ENCODE assay signal across 16 mouse cellular contexts in genomic region chr16:11475137-11475943, GRCm38 (mm10).
A peak's percentile ranks its signal among the peaks of the same experiment; 100 is the strongest.
DNase-seq lines count a peak whose midpoint lies in the region; ATAC-seq and TF ChIP-seq lines count a peak whose summit lies in the region.
"Had no signal": no experiment of that assay in that cellular context is flagged by ENCODE, and none has a peak within 500 bp of the region (broad histone marks: within the 10 kb centered on the region; RNA-seq: fewer than 3 reads in every experiment).

No protein-coding gene starts in this region.

- no peak overlapping the region for H3K9ac ChIP-seq in heart, embryonic 12.5 days
- H3K9ac ChIP-seq in lung, postnatal 0 days (replicated peaks; ENCODE audit: low read depth), result no peak overlapping the region
- H3K9ac ChIP-seq: hindbrain, embryonic 12.5 days had no signal

- no peak for DNase-seq in heart, adult 8-10 months (ENCODE audit: low spot score)
- no peak for DNase-seq in lung, postnatal 0 days (ENCODE audit: low spot score)
- DNase-seq in lung, adult 18-20 months, result no peak
- DNase-seq in kidney, adult 9 months, result peak; percentile 79
- DNase-seq in natural killer cell, adult 2 months (ENCODE audit: low spot score in 2 of 2), result peak; percentile 34 to 60
- DNase-seq in thymus, postnatal 4 days, result no peak
- DNase-seq in urinary bladder, postnatal 36 days (ENCODE audit: low spot score in 2 of 2), result no peak
- DNase-seq: B cell, adult 2 months; cerebellum, adult 18-20 months; embryo, embryonic 11 days; gastrocnemius, postnatal 25 days; liver had no signal

- no peak overlapping the region for H3K4me3 ChIP-seq in heart, embryonic 12.5 days
- H3K4me3 ChIP-seq in lung, postnatal 0 days (ENCODE audit: low read depth, low read length), result no peak overlapping the region
- H3K4me3 ChIP-seq: hindbrain, embryonic 12.5 days; layer of hippocampus, adult 2 months had no signal

- H3K9me3 ChIP-seq in heart, embryonic 12.5 days (replicated peaks), result no peaks in the 10 kb centered on the region
- H3K9me3 ChIP-seq in lung, postnatal 0 days (ENCODE audit: low read length), result no peaks in the 10 kb centered on the region
- H3K9me3 ChIP-seq: G1E; hindbrain, embryonic 12.5 days had no signal

- TF ChIP-seq EP300 in lung, postnatal 0 days (IDR thresholded peaks at IDR 0.05), result no peak

- peak overlapping the region; percentile 5; the same call in 1 of the 2 replicates for H3K27ac ChIP-seq in heart, embryonic 12.5 days (ENCODE audit: poor library complexity, severe bottlenecking)
- no peak overlapping the region for H3K27ac ChIP-seq in lung, postnatal 0 days (ENCODE audit: low read length)
- H3K27ac ChIP-seq: hindbrain, embryonic 12.5 days; layer of hippocampus, adult 2 months had no signal

- peaks cover 47% of the 10 kb centered on the region for H3K4me1 ChIP-seq in heart, embryonic 12.5 days (replicated peaks)
- H3K4me1 ChIP-seq in lung, postnatal 0 days (ENCODE audit: insufficient read depth, low read depth, low read length), result peaks cover 4% of the 10 kb centered on the region; the same call in 1 of the 2 replicates

- H3K27me3 ChIP-seq in heart, embryonic 12.5 days (replicated peaks), result no peaks in the 10 kb centered on the region
- no peaks in the 10 kb centered on the region for H3K27me3 ChIP-seq in lung, postnatal 0 days (replicated peaks; ENCODE audit: insufficient read depth, low read length)
- H3K27me3 ChIP-seq: hindbrain, embryonic 12.5 days had no signal

- no peak for ATAC-seq in heart, embryonic 12.5 days (ENCODE audit: insufficient number of reproducible peaks, low FRiP score)
- ATAC-seq in lung, postnatal 0 days, result 0 out of 2 replicates have a peak, but pooled peaks have one; percentile 9

- TF ChIP-seq CTCF in lung, postnatal 0 days (IDR thresholded peaks at IDR 0.05), result no peak

- 66% methylated on average over 10 of the region's 10 CpGs for WGBS in heart, embryonic 12.5 days
- WGBS in lung, postnatal 0 days, result 47% methylated on average over 10 of the region's 10 CpGs

- H3K36me3 ChIP-seq in heart, embryonic 12.5 days, result no peaks in the 10 kb centered on the region
- H3K36me3 ChIP-seq in lung, postnatal 0 days (ENCODE audit: insufficient read depth, low read length), result no peaks in the 10 kb centered on the region
- H3K36me3 ChIP-seq: hindbrain, embryonic 12.5 days had no signal

- H3K4me2 ChIP-seq in heart, embryonic 12.5 days, result no peak overlapping the region
- H3K4me2 ChIP-seq in lung, postnatal 0 days (replicated peaks; ENCODE audit: low read depth, low read length), result no peak overlapping the region
- H3K4me2 ChIP-seq: hindbrain, embryonic 12.5 days had no signal

Comparison
In these comparisons a context has a peak if more than half of its experiments do, and no peak if none do; other contexts are left out.
1. DNase-seq: peak in kidney, adult 9 months (single experiment) and natural killer cell, adult 2 months (2 of 2); none in heart, adult 8-10 months (single experiment), lung, postnatal 0 days (single experiment), lung, adult 18-20 months (0 of 2), thymus, postnatal 4 days (single experiment) and urinary bladder, postnatal 36 days (0 of 2).